Mouse (Mus musculus): Measurements from ENCODE around the gene Morn1. TPM values are rescaled to one million over a fixed set of nuclear protein-coding genes. Genes with fewer than 3 reads are reported as not detected.

Morn1 gene
- total RNA-seq, 2 experiments from 2014 or later, result 1.0 to 2.3 TPM

DNA sequence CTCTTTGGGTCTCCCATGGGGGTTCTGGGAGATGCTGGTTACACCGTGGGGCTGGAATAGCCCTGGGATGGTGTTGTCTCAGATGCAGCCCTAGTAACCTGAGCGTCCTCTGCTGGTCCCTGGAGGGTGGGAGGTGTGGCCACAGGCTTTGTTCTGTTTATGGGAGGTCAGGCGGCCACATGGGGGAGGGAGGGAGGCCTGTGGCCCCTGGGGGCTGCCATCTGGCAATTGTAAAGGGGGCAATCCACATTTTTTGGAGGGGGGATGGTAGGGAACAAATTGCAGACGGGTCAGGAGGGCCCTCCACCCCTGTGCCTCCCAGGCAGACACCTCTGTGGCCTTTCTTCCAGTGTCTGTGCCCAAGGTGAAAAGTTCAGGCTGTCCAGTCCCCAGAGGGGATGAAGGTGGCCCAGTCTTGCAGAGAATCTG, 103.3 kb downstream of the Morn1 start:
- DNase-seq, result peak; percentile 51 to 60

- no peak for DNase-seq
Measured at GRCm38 (mm10) chr4:155190275-155190674, 103.9 kb downstream of the Morn1 start.

Other genes starting within 250 kb of the Morn1 start
- gene Ttc34, start 249.1 kb upstream of the Morn1 start, total RNA-seq (2021), result under 1 TPM; 0.15 to 0.18 TPM
- under 1 TPM; 0.10 to 0.13 TPM for gene Mmel1, start 217.0 kb upstream of the Morn1 start, total RNA-seq (2021)
- 10 to 100 TPM; 82.5 to 98.2 TPM for gene Fam213b, start 187.4 kb upstream of the Morn1 start, total RNA-seq (2021)
- gene Tnfrsf14, start 158.0 kb upstream of the Morn1 start, total RNA-seq (2021), result 1 to 10 TPM; 5.3 to 7.1 TPM
- under 1 TPM; 0.31 to 0.67 TPM for gene Hes5, start 125.7 kb upstream of the Morn1 start, total RNA-seq (2021)
- 10 to 100 TPM; 38.7 to 41.4 TPM for gene Pank4, start 122.5 kb upstream of the Morn1 start, total RNA-seq (2021)
- gene Plch2, start 29.8 kb upstream of the Morn1 start, total RNA-seq (2021), result under 1 TPM in 1 of 2 experiments, not detected in 1; 0.28 TPM
- gene Pex10, start 19.6 kb upstream of the Morn1 start, total RNA-seq (2021), result 10 to 100 TPM; 20.7 to 22.0 TPM
- 10 to 100 TPM; 72.0 to 75.8 TPM for gene Rer1, start 195 bp upstream of the Morn1 start, total RNA-seq (2021)
- 10 to 100 TPM; 48.6 to 50.2 TPM for gene Ski, start 136.0 kb downstream of the Morn1 start, total RNA-seq (2021)
- 10 to 100 TPM; 19.2 to 20.3 TPM for gene Faap20, start 163.2 kb downstream of the Morn1 start, total RNA-seq (2021)